Mouse (Mus musculus) layer of hippocampus, postnatal 14 days (tissue): ENCODE results near the gene Sac3d1. TPM values are rescaled to one million over a fixed set of nuclear protein-coding genes. Genes with fewer than 3 reads are reported as not detected.

Experiments used
- DNase-seq, 2 experiments: peaks; one replicate each; pipeline ENCODE4 v3.0.0; 2021 to 2022; ENCODE audit warnings: low spot score in 2 of 2, mixed read lengths in 1 of 2
- total RNA-seq, 2 experiments: library from RNA; stranded (reverse); gene quantifications; 2 replicates each; pipeline ENCODE4 v1.2.3; 2021

The Sac3d1 gene
- total RNA-seq, 2 experiments from 2014 or later, result 16.8 to 18.2 TPM

GRCm38 (mm10) chr19:6071261-6071660 lies 47.2 kb downstream of the Sac3d1 start:
- no peak for DNase-seq

GRCm38 (mm10) chr19:6070571-6071250 lies 47.7 kb downstream of the Sac3d1 start:
- DNase-seq, result no peak

- DNase-seq, result no peak
Measured at GRCm38 (mm10) chr19:6069851-6070250, 48.6 kb downstream of the Sac3d1 start.

DNA sequence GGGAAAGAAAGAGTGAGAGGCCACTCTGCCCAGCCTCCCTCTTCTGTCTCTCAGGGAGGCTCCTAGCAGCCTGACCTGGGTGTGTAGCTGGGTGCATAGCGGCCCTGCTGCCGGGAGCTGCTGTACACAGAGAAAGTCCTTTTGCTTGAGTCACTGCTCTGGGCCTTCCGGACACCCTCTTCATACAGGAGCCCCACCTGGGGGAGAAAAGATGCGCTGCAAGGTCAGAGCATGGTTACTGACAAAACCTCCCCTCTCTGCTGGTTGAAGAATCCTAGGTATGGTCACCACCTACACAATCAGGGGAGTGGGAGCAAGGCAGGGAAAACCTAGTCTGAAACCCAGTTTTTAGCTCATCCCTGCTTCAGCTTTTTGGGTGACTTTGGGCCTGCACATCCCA lies 49.5 kb downstream of the Sac3d1 start:
- DNase-seq, result no peak

DNA sequence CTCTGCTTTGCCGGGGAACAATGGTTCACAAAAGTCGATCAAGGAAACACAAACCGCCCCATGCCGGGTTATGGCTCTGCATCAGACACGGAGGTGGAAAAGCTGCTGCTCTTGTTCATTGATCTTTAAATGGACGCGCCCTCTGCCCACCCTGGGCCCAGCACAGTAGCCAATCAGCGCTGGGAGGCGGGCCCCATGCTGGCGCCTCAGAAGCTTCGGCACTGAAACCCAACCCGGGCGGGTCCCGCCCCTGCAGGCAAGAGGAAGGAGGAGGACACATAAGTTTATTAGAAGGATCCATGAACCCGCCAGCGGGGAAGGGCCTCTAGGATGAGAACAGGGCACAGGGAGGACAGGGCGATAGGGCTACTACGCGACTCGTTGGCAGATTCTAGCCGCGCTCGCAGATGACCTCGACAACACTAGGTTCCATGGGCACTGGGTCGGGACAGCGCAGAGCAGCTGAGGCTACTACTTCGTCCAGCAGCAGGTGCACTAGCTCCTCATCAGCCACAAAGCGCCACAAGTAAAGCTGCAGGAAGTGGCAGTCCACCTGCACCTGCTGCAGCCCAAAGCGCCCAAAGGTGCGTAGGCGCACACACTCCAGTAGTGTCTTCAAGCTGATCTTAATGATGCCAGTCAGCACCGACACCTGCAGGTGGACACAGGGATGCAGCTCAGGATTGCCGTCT lies 50.6 kb downstream of the Sac3d1 start, which contains the start of gene Tm7sf2:
Gene Tm7sf2, minus strand, starts transcription at position 650 of the 692 bp plus-strand sequence.
- DNase-seq, result peak; percentile 86 to 93

GRCm38 (mm10) chr19:6067011-6067723 lies 51.3 kb downstream of the Sac3d1 start:
- DNase-seq, result peak; percentile 82 to 87

GRCm38 (mm10) chr19:6066571-6066970 lies 51.9 kb downstream of the Sac3d1 start:
- no peak for DNase-seq

Other genes starting within 250 kb of the Sac3d1 start
- gene Frmd8, start 243.4 kb downstream of the Sac3d1 start, total RNA-seq, result 10 to 100 TPM; 19.8 to 20.1 TPM
- 1 to 10 TPM; 3.6 to 3.7 TPM for gene Slc25a45, start 240.8 kb downstream of the Sac3d1 start, total RNA-seq
- gene Tigd3, start 224.5 kb downstream of the Sac3d1 start, total RNA-seq, result 1 to 10 TPM; 3.4 to 4.2 TPM
- 10 to 100 TPM; 78.1 to 92.3 TPM for gene Dpf2, start 205.6 kb downstream of the Sac3d1 start, total RNA-seq
- 1 to 10 TPM; 4.7 to 5.7 TPM for gene Cdc42ep2, start 193.8 kb downstream of the Sac3d1 start, total RNA-seq
- gene Pola2, start 154.4 kb downstream of the Sac3d1 start, total RNA-seq, result 1 to 10 TPM; 8.0 to 10.0 TPM
- gene Slc22a20, start 132.5 kb downstream of the Sac3d1 start, total RNA-seq, result not detected
- 10 to 100 TPM; 21.3 to 23.1 TPM for gene Capn1, start 102.8 kb downstream of the Sac3d1 start, total RNA-seq
- 10 to 100 TPM; 42.5 to 45.3 TPM for gene Syvn1, start 72.1 kb downstream of the Sac3d1 start, total RNA-seq
- 10 to 100 TPM; 39.9 to 50.8 TPM for gene Mrpl49, start 60.9 kb downstream of the Sac3d1 start, total RNA-seq
- 100 to 1,000 TPM; 583 to 634 TPM for gene Fau, start 60.8 kb downstream of the Sac3d1 start, total RNA-seq
- gene Znhit2, start 57.5 kb downstream of the Sac3d1 start, total RNA-seq, result 10 to 100 TPM; 39.5 to 41.2 TPM
- 10 to 100 TPM; 40.1 to 44.2 TPM for gene Tm7sf2, start 50.3 kb downstream of the Sac3d1 start, total RNA-seq
- gene Vps51, start 41.4 kb downstream of the Sac3d1 start, total RNA-seq, result 10 to 100 TPM; 84.3 to 95.9 TPM
- gene Tmem262, start 38.6 kb downstream of the Sac3d1 start, total RNA-seq, result not detected
- gene Gm28374, start 36.4 kb downstream of the Sac3d1 start, total RNA-seq, result 1 to 10 TPM in 1 of 2 experiments, under 1 TPM in 1; 0.57 to 1.5 TPM
- 10 to 100 TPM; 33.1 to 33.7 TPM for gene Zfpl1, start 33.7 kb downstream of the Sac3d1 start, total RNA-seq
- 1 to 10 TPM in 1 of 2 experiments, under 1 TPM in 1; 0.99 to 1.0 TPM for gene Cdca5, start 33.7 kb downstream of the Sac3d1 start, total RNA-seq
- gene AC131692.1, start 24.2 kb downstream of the Sac3d1 start, total RNA-seq, result not detected
- not detected for gene Naaladl1, start 12.9 kb downstream of the Sac3d1 start, total RNA-seq
- gene Snx15, start 9.7 kb upstream of the Sac3d1 start, total RNA-seq, result 10 to 100 TPM; 42.3 to 43.7 TPM
- gene Batf2, start 22.3 kb upstream of the Sac3d1 start, total RNA-seq, result under 1 TPM in 1 of 2 experiments, not detected in 1; 0.39 TPM
- gene Arl2, start 22.9 kb upstream of the Sac3d1 start, total RNA-seq, result 10 to 100 TPM; 63.2 to 65.9 TPM
- gene Majin, start 65.7 kb upstream of the Sac3d1 start, total RNA-seq, result not detected
- not detected for gene Gpha2, start 107.7 kb upstream of the Sac3d1 start, total RNA-seq
- 100 to 1,000 TPM; 158 to 170 TPM for gene Ppp2r5b, start 117.2 kb upstream of the Sac3d1 start, total RNA-seq
- 10 to 100 TPM; 35.9 to 38.2 TPM for gene Atg2a, start 123.0 kb upstream of the Sac3d1 start, total RNA-seq
- gene Ehd1, start 158.1 kb upstream of the Sac3d1 start, total RNA-seq, result 10 to 100 TPM; 68.8 to 79.0 TPM
- gene Cdc42bpg, start 187.8 kb upstream of the Sac3d1 start, total RNA-seq, result 1 to 10 TPM; 4.9 to 5.6 TPM
- 10 to 100 TPM; 66.4 to 68.2 TPM for gene Men1, start 216.3 kb upstream of the Sac3d1 start, total RNA-seq
- 10 to 100 TPM; 82.6 to 85.8 TPM for gene Map4k2, start 222.5 kb upstream of the Sac3d1 start, total RNA-seq
- gene Sf1, start 245.0 kb upstream of the Sac3d1 start, total RNA-seq, result 100 to 1,000 TPM; 182 to 189 TPM